Mouse (Mus musculus) liver, embryonic 11.5 days (tissue): ENCODE measurements around the gene Olfr1307. TPM values are rescaled to one million over a fixed set of nuclear protein-coding genes. Genes with fewer than 3 reads are reported as not detected.

Source experiments
- ATAC-seq: fragments of 200-750 bp; cut with Nextera tagmentation; replicated peaks from 2 replicates; pipeline ENCODE4 v1.8.0; 2017; ENCODE audit warnings: moderate number of reproducible peaks, mild to moderate bottlenecking, moderate TSS enrichment, moderate library complexity; ENCODE audit not compliant: low FRiP score
- DNase-seq: peaks from one replicate; pipeline ENCODE4 v3.0.0-alpha.2; 2017; ENCODE audit warnings: low spot score
- H3K27ac ChIP-seq: fragments of 300-500 bp; sonication (generic); 2 replicates; pipeline ENCODE4 v1.5.1; 2014; ENCODE audit warnings: mild to moderate bottlenecking, low read depth, low read length, control low read depth
- H3K27me3 ChIP-seq: fragments of 300-500 bp; sonication (generic); replicated peaks from 2 replicates; pipeline ENCODE4 v1.6.1; 2014; ENCODE audit warnings: low read length, mixed read lengths; ENCODE audit not compliant: control insufficient read depth, insufficient read depth
- H3K36me3 ChIP-seq: fragments of 300-500 bp; sonication (generic); 2 replicates; pipeline ENCODE4 v1.6.1; 2014; ENCODE audit warnings: mild to moderate bottlenecking, low read length, moderate library complexity, mixed read lengths; ENCODE audit not compliant: control insufficient read depth, insufficient read depth
- H3K4me1 ChIP-seq: fragments of 300-500 bp; sonication (generic); replicated peaks from 2 replicates; pipeline ENCODE4 v1.6.1; 2014; ENCODE audit warnings: low read length, mixed read lengths; ENCODE audit not compliant: control insufficient read depth, insufficient read depth
- H3K4me2 ChIP-seq: fragments of 300-500 bp; sonication (generic); 2 replicates; pipeline ENCODE4 v1.6.1; 2014; ENCODE audit warnings: mild to moderate bottlenecking, control low read depth, moderate library complexity
- H3K4me3 ChIP-seq: fragments of 300-500 bp; sonication (generic); 2 replicates; pipeline ENCODE4 v1.5.1; 2014; ENCODE audit warnings: low read depth, low read length, control low read depth
- H3K9ac ChIP-seq: fragments of 300-500 bp; sonication (generic); 2 replicates; pipeline ENCODE4 v1.6.1; 2014; ENCODE audit warnings: low read depth, low read length, control low read depth
- H3K9me3 ChIP-seq: fragments of 300-500 bp; sonication (generic); 2 replicates; pipeline ENCODE4 v1.6.1; 2016; ENCODE audit warnings: low read length, inconsistent platforms, mixed read lengths; ENCODE audit not compliant: control insufficient read depth
- WGBS: fragments of 180-500 bp; shearing (Covaris S2); extraction: QIAGEN DNeasy Blood & Tissue Kit; methylation state at CpG from one replicate; pipeline ENCODE4 v1.1.7; 2014; 5-methylcytosine and 5-hydroxymethylcytosine counted together
- polyA plus RNA-seq: library from polyadenylated mRNA; unstranded; fragments of >200 nt; fragmentation: Nextera tagmentation; extraction: Ambion mirVana; gene quantifications from 2 replicates; pipeline ENCODE4 v1.2.1, GENCODE M21; 2014

Gene Olfr1307
- polyA plus RNA-seq = not detected in 2 replicates

- no peaks in the 10 kb centered on the region for H3K9me3 ChIP-seq
- DNase-seq = no peak
- H3K4me2 ChIP-seq = no peak within 1 kb of the TSS
- H3K9ac ChIP-seq = no peak within 1 kb of the TSS
- 64% methylated on average over 1 of the region's 1 CpGs for WGBS
- no peaks in the 10 kb centered on the region for H3K36me3 ChIP-seq
- H3K27me3 ChIP-seq = no peaks in the 10 kb centered on the region
- H3K4me1 ChIP-seq = no peaks in the 10 kb centered on the region
- H3K4me3 ChIP-seq = no peak within 1 kb of the TSS
- H3K27ac ChIP-seq = no peak within 1 kb of the TSS
- ATAC-seq = no peak
Observed at GRCm38 (mm10) chr2:111949340-111949739, at the start of gene Olfr1307. Gene Olfr1307 (minus strand): TSS chr2:111949440.

GRCm38 (mm10) chr2:111990181-111990580 lies 40.9 kb upstream of the Olfr1307 start, which contains the start of gene Olfr1309:
Gene Olfr1309 (minus strand): TSS chr2:111990281.
- H3K27ac ChIP-seq = no peak within 1 kb of the TSS
- no peak within 1 kb of the TSS for H3K4me2 ChIP-seq
- H3K9me3 ChIP-seq = no peaks in the 10 kb centered on the region
- DNase-seq = no peak
- H3K4me3 ChIP-seq = no peak within 1 kb of the TSS
- no peak within 1 kb of the TSS for H3K9ac ChIP-seq
- no peak for ATAC-seq
- H3K4me1 ChIP-seq = no peaks in the 10 kb centered on the region
- H3K27me3 ChIP-seq = no peaks in the 10 kb centered on the region
- WGBS = 52% methylated on average over 1 of the region's 1 CpGs
- no peaks in the 10 kb centered on the region for H3K36me3 ChIP-seq

- 41% methylated on average over 1 of the region's 1 CpGs for WGBS
- no peak for DNase-seq
- no peak for ATAC-seq
- Histone ChIP-seq H3K36me3 (no peaks in the 10 kb centered on the region), H3K4me2 (no peak within 1 kb of the TSS), H3K27me3 (no peaks in the 10 kb centered on the region), H3K9ac (no peak within 1 kb of the TSS), H3K4me1 (no peaks in the 10 kb centered on the region), H3K9me3 (no peaks in the 10 kb centered on the region), H3K27ac (no peak within 1 kb of the TSS), H3K4me3 (no peak within 1 kb of the TSS)
Observed at GRCm38 (mm10) chr2:111964844-111965243, 15.6 kb upstream of the Olfr1307 start, which contains the start of gene Olfr1308. Gene Olfr1308 (minus strand): TSS chr2:111964944.

GRCm38 (mm10) chr2:111916171-111916570 lies 33.1 kb downstream of the Olfr1307 start, which contains the start of gene Olfr1306:
Gene Olfr1306 (minus strand): TSS chr2:111916271.
- Histone ChIP-seq H3K27me3 (no peaks in the 10 kb centered on the region), H3K9me3 (no peaks in the 10 kb centered on the region), H3K4me1 (no peaks in the 10 kb centered on the region), H3K27ac (no peak within 1 kb of the TSS), H3K9ac (no peak within 1 kb of the TSS), H3K4me2 (no peak within 1 kb of the TSS), H3K4me3 (no peak within 1 kb of the TSS), H3K36me3 (no peaks in the 10 kb centered on the region)
- no peak for DNase-seq
- 78% methylated on average over 1 of the region's 1 CpGs for WGBS
- no peak for ATAC-seq

Other genes with a start within 250 kb of the Olfr1307 start
- gene Olfr1301, start 198.4 kb downstream of the Olfr1307 start, polyA plus RNA-seq = not detected in 2 replicates
- gene Olfr1302, start 172.0 kb downstream of the Olfr1307 start, polyA plus RNA-seq = not detected in 2 replicates
- gene Olfr1303, start 129.1 kb downstream of the Olfr1307 start, polyA plus RNA-seq = not detected in 2 replicates
- gene Olfr1305, start 72.3 kb downstream of the Olfr1307 start, polyA plus RNA-seq = not detected in 2 replicates
- gene Olfr1306, start 33.2 kb downstream of the Olfr1307 start, polyA plus RNA-seq = not detected in 2 replicates
- gene Olfr1308, start 15.5 kb upstream of the Olfr1307 start, polyA plus RNA-seq = not detected in 2 replicates
- gene Olfr1309, start 40.8 kb upstream of the Olfr1307 start, polyA plus RNA-seq = not detected in 2 replicates
- gene Olfr1310, start 63.3 kb upstream of the Olfr1307 start, polyA plus RNA-seq = not detected in 2 replicates
- not detected in 2 replicates for gene Olfr1311, start 75.0 kb upstream of the Olfr1307 start, polyA plus RNA-seq
- gene Olfr1312, start 100.8 kb upstream of the Olfr1307 start, polyA plus RNA-seq = not detected in 2 replicates
- not detected in 2 replicates for gene Olfr1313, start 128.4 kb upstream of the Olfr1307 start, polyA plus RNA-seq
- gene Olfr1314, start 147.3 kb upstream of the Olfr1307 start, polyA plus RNA-seq = not detected in 2 replicates
- not detected in 2 replicates for gene Olfr1315-ps1, start 166.0 kb upstream of the Olfr1307 start, polyA plus RNA-seq
- gene Olfr1316, start 185.5 kb upstream of the Olfr1307 start, polyA plus RNA-seq = not detected in 2 replicates
- gene Olfr1317, start 190.9 kb upstream of the Olfr1307 start, polyA plus RNA-seq = not detected in 2 replicates
- gene Olfr1318, start 204.8 kb upstream of the Olfr1307 start, polyA plus RNA-seq = 0.19 TPM in 1 of 2 replicates, not detected in the other